Mouse (Mus musculus) MEL (cell line): ENCODE results near the gene Sipa1l2. TPM values are rescaled to one million over a fixed set of nuclear protein-coding genes. Genes with fewer than 3 reads are reported as not detected.

Source experiments
- DNase-seq: peaks from one replicate; pipeline ENCODE4 v3.0.0; 2011; ENCODE audit warnings: low read depth, low spot score
- H3K27ac ChIP-seq: 2 replicates; pipeline ENCODE4 v1.5.1; 2012; ENCODE audit warnings: low read depth, mild to moderate bottlenecking, control low read depth, low read length, moderate library complexity; ENCODE audit not compliant: control insufficient read depth
- H3K27me3 ChIP-seq, 2 experiments: fragments of 150-350 bp in 1 of 2; sonication (generic) in 1 of 2; 2 replicates each; pipeline ENCODE4 v1.6.1; 2012; ENCODE audit warnings: low read length in 2 of 2, mild to moderate bottlenecking in 2 of 2, improper control_type of control experiment in 1 of 2, moderate library complexity in 1 of 2; ENCODE audit not compliant: insufficient read depth in 2 of 2, control insufficient read depth in 1 of 2
- H3K36me3 ChIP-seq, 2 experiments: 2 replicates each; pipeline ENCODE4 v1.6.1; 2012 to 2014; ENCODE audit warnings: low read length in 2 of 2, improper control_type of control experiment in 1 of 2, inconsistent platforms in 1 of 2, mild to moderate bottlenecking in 1 of 2; ENCODE audit not compliant: insufficient read depth in 2 of 2, control insufficient read depth in 1 of 2
- H3K4me1 ChIP-seq, 2 experiments: fragments of 150-350 bp in 1 of 2; sonication (generic) in 1 of 2; 2 replicates each; pipeline ENCODE4 v1.6.1; 2012; ENCODE audit warnings: low read length in 2 of 2, improper control_type of control experiment in 1 of 2, mild to moderate bottlenecking in 1 of 2; ENCODE audit not compliant: insufficient read depth in 2 of 2, control insufficient read depth in 1 of 2
- H3K4me3 ChIP-seq, 2 experiments: fragments of 150-350 bp in 1 of 2; sonication (generic) in 1 of 2; 2 replicates each; pipeline ENCODE4 v1.5.1; 2012; ENCODE audit warnings: low read depth in 2 of 2, low read length in 2 of 2, mild to moderate bottlenecking in 2 of 2, moderate library complexity in 2 of 2, control low read depth in 1 of 2, improper control_type of control experiment in 1 of 2; ENCODE audit not compliant: control insufficient read depth in 1 of 2, insufficient read depth in 1 of 2
- H3K79me2 ChIP-seq: 2 replicates; pipeline ENCODE4 v1.6.1; 2012; ENCODE audit warnings: mild to moderate bottlenecking, low read length, moderate library complexity; ENCODE audit not compliant: control insufficient read depth, poor library complexity, insufficient read depth
- H3K9ac ChIP-seq: 2 replicates; pipeline ENCODE4 v1.6.1; 2012; ENCODE audit warnings: low read depth, mild to moderate bottlenecking, control low read depth, low read length, moderate library complexity; ENCODE audit not compliant: control insufficient read depth, poor library complexity, severe bottlenecking
- H3K9me3 ChIP-seq: fragments of 150-350 bp; sonication (generic); replicated peaks from 2 replicates; pipeline ENCODE4 v1.6.1; 2012; ENCODE audit warnings: mild to moderate bottlenecking, low read length, improper control_type of control experiment, moderate library complexity; ENCODE audit not compliant: insufficient read depth
- BHLHE40 ChIP-seq: IDR thresholded peaks from 2 replicates; pipeline ENCODE4 v1.6.1; 2012; ENCODE audit warnings: low read depth, mild to moderate bottlenecking, inconsistent platforms, low read length, improper control_type of control experiment, borderline replicate concordance
- CHD2 ChIP-seq: IDR thresholded peaks from 2 replicates; pipeline ENCODE4 v1.6.1; 2011; ENCODE audit warnings: low read length, improper control_type of control experiment
- CTCF ChIP-seq, 3 experiments: IDR thresholded peaks in 2 of 3; conservative IDR thresholded peaks in 1 of 3; 2 replicates each; pipeline ENCODE4 v1.5.1; 2011 to 2012; ENCODE audit warnings: low read length in 3 of 3, low read depth in 2 of 3, mild to moderate bottlenecking in 2 of 3, improper control_type of control experiment in 1 of 3, inconsistent platforms in 1 of 3, mixed read lengths in 1 of 3, moderate library complexity in 1 of 3; ENCODE audit not compliant: control insufficient read depth in 1 of 3, insufficient read depth in 1 of 3, poor library complexity in 1 of 3, severe bottlenecking in 1 of 3
- E2F4 ChIP-seq: IDR thresholded peaks from 2 replicates; pipeline ENCODE4 v1.6.1; 2011; ENCODE audit warnings: low read depth, low read length, improper control_type of control experiment, borderline replicate concordance
- ELF1 ChIP-seq: IDR thresholded peaks from 2 replicates; pipeline ENCODE4 v1.6.1; 2014; ENCODE audit warnings: low read depth, mild to moderate bottlenecking, inconsistent platforms, low read length, improper control_type of control experiment, moderate library complexity
- EP300 ChIP-seq, 2 experiments: IDR thresholded peaks; 2 replicates each; pipeline ENCODE4 v1.6.1; 2011; ENCODE audit warnings: improper control_type of control experiment in 2 of 2, low read length in 2 of 2, low read depth in 1 of 2, mild to moderate bottlenecking in 1 of 2
- JUND ChIP-seq: IDR thresholded peaks from 2 replicates; pipeline ENCODE4 v1.6.1; 2011; ENCODE audit warnings: low read depth, mild to moderate bottlenecking, improper control_type of control experiment, low read length
- MAZ ChIP-seq: IDR thresholded peaks from 2 replicates; pipeline ENCODE4 v1.6.1; 2012; ENCODE audit warnings: low read depth, mild to moderate bottlenecking, inconsistent platforms, low read length, improper control_type of control experiment
- MEF2A ChIP-seq: IDR thresholded peaks from 2 replicates; pipeline ENCODE4 v1.6.1; 2014; ENCODE audit warnings: low read depth, mild to moderate bottlenecking, inconsistent platforms, low read length, improper control_type of control experiment; ENCODE audit not compliant: poor library complexity, insufficient replicate concordance, severe bottlenecking; ENCODE audit errors: extremely low read depth
- MXI1 ChIP-seq: IDR thresholded peaks from 2 replicates; pipeline ENCODE4 v1.6.1; 2011; ENCODE audit warnings: mild to moderate bottlenecking, low read depth, low read length, improper control_type of control experiment
- MYB ChIP-seq: IDR thresholded peaks from 2 replicates; pipeline ENCODE4 v1.6.1; 2011; ENCODE audit warnings: mild to moderate bottlenecking, low read depth, low read length, improper control_type of control experiment
- MYC ChIP-seq: IDR thresholded peaks from 2 replicates; pipeline ENCODE4 v1.6.1; 2011; ENCODE audit warnings: low read depth, mild to moderate bottlenecking, low read length, improper control_type of control experiment, moderate library complexity
- NELFE ChIP-seq: IDR thresholded peaks from 2 replicates; pipeline ENCODE4 v1.6.1; 2011; ENCODE audit warnings: low read depth, low read length, improper control_type of control experiment
- POLR2A ChIP-seq, 2 experiments: IDR thresholded peaks; 2 replicates each; pipeline ENCODE4 v1.6.1; 2011 to 2012; ENCODE audit warnings: low read length in 2 of 2, mild to moderate bottlenecking in 2 of 2, control low read depth in 1 of 2, improper control_type of control experiment in 1 of 2, low read depth in 1 of 2, moderate library complexity in 1 of 2; ENCODE audit not compliant: control insufficient read depth in 1 of 2, insufficient read depth in 1 of 2, poor library complexity in 1 of 2
- RCOR1 ChIP-seq: IDR thresholded peaks from 2 replicates; pipeline ENCODE4 v1.6.1; 2012; ENCODE audit warnings: low read depth, mild to moderate bottlenecking, inconsistent platforms, low read length, improper control_type of control experiment
- SIN3A ChIP-seq: IDR thresholded peaks from 2 replicates; pipeline ENCODE4 v1.6.1; 2012; ENCODE audit warnings: low read length, improper control_type of control experiment, inconsistent platforms
- SMC3 ChIP-seq: IDR thresholded peaks from 2 replicates; pipeline ENCODE4 v1.6.1; 2011; ENCODE audit warnings: low read depth, low read length, improper control_type of control experiment
- TCF12 ChIP-seq: IDR thresholded peaks from 2 replicates; pipeline ENCODE4 v1.6.1; 2014; ENCODE audit warnings: low read depth, mild to moderate bottlenecking, inconsistent platforms, low read length, improper control_type of control experiment, moderate library complexity
- ZC3H11A ChIP-seq: IDR thresholded peaks from 2 replicates; pipeline ENCODE4 v1.6.1; 2012; ENCODE audit warnings: low read depth, mild to moderate bottlenecking, inconsistent platforms, low read length, improper control_type of control experiment
- ZNF384 ChIP-seq: IDR thresholded peaks from 2 replicates; pipeline ENCODE4 v1.6.1; 2012; ENCODE audit warnings: low read depth, mild to moderate bottlenecking, inconsistent platforms, low read length, improper control_type of control experiment
- polyA plus RNA-seq, 2 experiments: library from polyadenylated mRNA; stranded (reverse) in 1 of 2; unstranded in 1 of 2; fragments of >175 nt in 1 of 2; fragments of >200 nt in 1 of 2; gene quantifications; 2 replicates each; pipeline versions ENCODE4 v1.2.1 to v1.2.4; 2012; ENCODE audit warnings: low replicate concordance in 2 of 2, low read depth in 1 of 2; ENCODE audit not compliant: insufficient read length in 2 of 2, insufficient read depth in 1 of 2, missing spikeins in 1 of 2
- total RNA-seq: library from RNA; depleted of rRNA; stranded (reverse); fragments of 300-350 nt; gene quantifications from 2 replicates; pipeline ENCODE4 v1.2.3, GENCODE M21; 2012

The Sipa1l2 gene
- total and polyA plus RNA-seq, 3 experiments = not detected

GRCm38 (mm10) chr8:125381674-125382073, 187.9 kb downstream of the Sipa1l2 start:
- no peak overlapping the region for H3K9ac ChIP-seq
- TF ChIP-seq MYB (no peak), SIN3A (no peak), MAZ (no peak)
- TF ChIP-seq, all 39 proteins: peak for 0
- H3K9me3 ChIP-seq = no peaks in the 10 kb centered on the region
- H3K4me3 ChIP-seq = no peak overlapping the region
- H3K27ac ChIP-seq = no peak overlapping the region
- H3K79me2 ChIP-seq = no peaks in the 10 kb centered on the region
- H3K27me3 ChIP-seq = no peaks in the 10 kb centered on the region
- no peaks in the 10 kb centered on the region for H3K4me1 ChIP-seq
- no peak for DNase-seq
- H3K36me3 ChIP-seq = no peaks in the 10 kb centered on the region

- no peak for DNase-seq
- Histone ChIP-seq H3K4me1 (no peaks in the 10 kb centered on the region), H3K27ac (no peak overlapping the region), H3K9ac (no peak overlapping the region), H3K9me3 (no peaks in the 10 kb centered on the region), H3K27me3 (no peaks in the 10 kb centered on the region), H3K36me3 (no peaks in the 10 kb centered on the region), H3K79me2 (no peaks in the 10 kb centered on the region), H3K4me3 (no peak overlapping the region)
- no peak for TF ChIP-seq CHD2
- TF ChIP-seq E2F4 = no peak
- no peak for TF ChIP-seq ELF1
- no peak for TF ChIP-seq CTCF (IDR thresholded peaks at IDR 0.05 in 2 of 3, conservative IDR thresholded peaks at IDR 0.05 in 1 of 3; ENCODE audit: control insufficient read depth in 1 of 3, insufficient read depth in 1 of 3, low read depth in 2 of 3, low read length in 3 of 3, poor library complexity in 1 of 3, severe bottlenecking in 1 of 3)
- no peak for TF ChIP-seq ZNF384
- TF ChIP-seq POLR2A (IDR thresholded peaks at IDR 0.05; ENCODE audit: control insufficient read depth in 1 of 2, insufficient read depth in 1 of 2, low read depth in 1 of 2, low read length in 2 of 2, poor library complexity in 1 of 2) = no peak
- no peak for TF ChIP-seq ZC3H11A
Observed at GRCm38 (mm10) chr8:125379939-125380338, 189.7 kb downstream of the Sipa1l2 start.

- no peak for DNase-seq
- TF ChIP-seq RCOR1 (no peak), CTCF (IDR thresholded peaks at IDR 0.05 in 2 of 3, conservative IDR thresholded peaks at IDR 0.05 in 1 of 3; ENCODE audit: control insufficient read depth in 1 of 3, insufficient read depth in 1 of 3, low read depth in 2 of 3, low read length in 3 of 3, poor library complexity in 1 of 3, severe bottlenecking in 1 of 3) (no peak), CHD2 (no peak), SMC3 (no peak), TCF12 (no peak), MEF2A (no peak), EP300 (IDR thresholded peaks at IDR 0.05; ENCODE audit: low read depth in 1 of 2, low read length in 2 of 2) (no peak), MAZ (no peak), JUND (no peak), SIN3A (no peak), MYC (no peak), ZC3H11A (no peak), BHLHE40 (no peak), NELFE (no peak), MXI1 (no peak), POLR2A (IDR thresholded peaks at IDR 0.05; ENCODE audit: control insufficient read depth in 1 of 2, insufficient read depth in 1 of 2, low read depth in 1 of 2, low read length in 2 of 2, poor library complexity in 1 of 2) (no peak)
- H3K9ac ChIP-seq = no peak overlapping the region
- no peaks in the 10 kb centered on the region for H3K9me3 ChIP-seq
- no peaks in the 10 kb centered on the region for H3K27me3 ChIP-seq
- no peaks in the 10 kb centered on the region for H3K4me1 ChIP-seq
- no peaks in the 10 kb centered on the region for H3K36me3 ChIP-seq
- no peaks in the 10 kb centered on the region for H3K79me2 ChIP-seq
- H3K27ac ChIP-seq = no peak overlapping the region
- H3K4me3 ChIP-seq = no peak overlapping the region
Observed at GRCm38 (mm10) chr8:125379156-125379555, 190.5 kb downstream of the Sipa1l2 start.
